In genomic region chr10:67247145-67247544, GRCm38 (mm10) we compare ENCODE assay signal across 8 mouse cellular contexts. TPM values are rescaled to one million over a fixed set of nuclear protein-coding genes. Genes with fewer than 3 reads are reported as not detected.
DNase-seq lines count a peak whose midpoint lies in the region; ATAC-seq and TF ChIP-seq lines count a peak whose summit lies in the region.

No protein-coding gene starts in this region.

- peak; percentile 19 for DNase-seq in adrenal gland, adult 2 months
- no peak for DNase-seq in adrenal gland, adult 18-20 months (ENCODE audit: low spot score in 2 of 2)
- DNase-seq in kidney, adult 9 months, result peak; percentile 56
- peak; percentile 79 for DNase-seq in MEL (ENCODE audit: low read depth, low spot score)
- peak; percentile 51 for DNase-seq in embryonic facial prominence, embryonic 10.5 days (ENCODE audit: low spot score)
- DNase-seq in lung, postnatal 14 days, result peak; percentile 46
- peak; percentile 52 for DNase-seq in thymus, postnatal 0 days (ENCODE audit: low spot score)

- no peaks in the 10 kb centered on the region for H3K27me3 ChIP-seq in kidney, embryonic 14.5 days (ENCODE audit: control insufficient read depth, insufficient read depth, low read length)
- no peaks in the 10 kb centered on the region for H3K27me3 ChIP-seq in MEL (ENCODE audit: control insufficient read depth in 1 of 2, insufficient read depth in 2 of 2, low read length in 2 of 2)
- H3K27me3 ChIP-seq in embryonic facial prominence, embryonic 10.5 days (replicated peaks; ENCODE audit: low read depth, poor library complexity, severe bottlenecking), result no peaks in the 10 kb centered on the region

- no peak overlapping the region for H3K27ac ChIP-seq in kidney, embryonic 14.5 days (ENCODE audit: low read depth, low read length)
- H3K27ac ChIP-seq in MEL (ENCODE audit: control insufficient read depth, low read depth, low read length), result no peak overlapping the region
- H3K27ac ChIP-seq in embryonic facial prominence, embryonic 10.5 days (replicated peaks), result no peak overlapping the region

- no peak overlapping the region for H3K4me2 ChIP-seq in kidney, embryonic 14.5 days (replicated peaks; ENCODE audit: low read depth, low read length)

- H3K9ac ChIP-seq in kidney, embryonic 14.5 days (ENCODE audit: low read depth, low read length), result no peak overlapping the region
- no peak overlapping the region for H3K9ac ChIP-seq in MEL (ENCODE audit: control insufficient read depth, low read depth, low read length, poor library complexity, severe bottlenecking)

- TF ChIP-seq CTCF in MEL (IDR thresholded peaks at IDR 0.05 in 2 of 3, conservative IDR thresholded peaks at IDR 0.05 in 1 of 3; ENCODE audit: control insufficient read depth in 1 of 3, insufficient read depth in 1 of 3, low read depth in 2 of 3, low read length in 3 of 3, poor library complexity in 1 of 3, severe bottlenecking in 1 of 3), result peak; percentile 69 to 95 (median 82)

- no peak for TF ChIP-seq POLR2A in MEL (IDR thresholded peaks at IDR 0.05; ENCODE audit: control insufficient read depth in 1 of 2, insufficient read depth in 1 of 2, low read depth in 1 of 2, low read length in 2 of 2, poor library complexity in 1 of 2)

- WGBS in kidney, embryonic 14.5 days, result 91% methylated on average over 4 of the region's 4 CpGs
- WGBS in embryonic facial prominence, embryonic 10.5 days, result 90% methylated on average over 4 of the region's 4 CpGs

- no peak for ATAC-seq in kidney, embryonic 14.5 days (ENCODE audit: low FRiP score, low TSS enrichment)

- H3K4me1 ChIP-seq in kidney, embryonic 14.5 days (ENCODE audit: control insufficient read depth, insufficient read depth, low read length), result no peaks in the 10 kb centered on the region
- no peaks in the 10 kb centered on the region for H3K4me1 ChIP-seq in MEL (ENCODE audit: control insufficient read depth in 1 of 2, insufficient read depth in 2 of 2, low read length in 2 of 2)
- H3K4me1 ChIP-seq in embryonic facial prominence, embryonic 10.5 days, result no peaks in the 10 kb centered on the region

- H3K4me3 ChIP-seq in kidney, embryonic 14.5 days (ENCODE audit: low read length), result no peak overlapping the region
- H3K4me3 ChIP-seq in MEL (ENCODE audit: control insufficient read depth in 1 of 2, insufficient read depth in 1 of 2, low read depth in 2 of 2, low read length in 2 of 2), result no peak overlapping the region
- H3K4me3 ChIP-seq in embryonic facial prominence, embryonic 10.5 days, result no peak overlapping the region

- no peaks in the 10 kb centered on the region for H3K9me3 ChIP-seq in kidney, embryonic 14.5 days (ENCODE audit: control insufficient read depth, low read length)
- H3K9me3 ChIP-seq in MEL (replicated peaks; ENCODE audit: insufficient read depth, low read length), result no peaks in the 10 kb centered on the region
- no peaks in the 10 kb centered on the region for H3K9me3 ChIP-seq in embryonic facial prominence, embryonic 10.5 days

- no peak for TF ChIP-seq EP300 in MEL (IDR thresholded peaks at IDR 0.05; ENCODE audit: low read depth in 1 of 2, low read length in 2 of 2)

- H3K36me3 ChIP-seq in kidney, embryonic 14.5 days (ENCODE audit: control insufficient read depth, insufficient read depth, low read length), result peaks cover 56% of the 10 kb centered on the region
- H3K36me3 ChIP-seq in MEL (ENCODE audit: control insufficient read depth in 1 of 2, insufficient read depth in 2 of 2, low read length in 2 of 2), result peaks cover 0 to 34% of the 10 kb centered on the region in 2 experiments; a peak in 2 of 4 replicates
- H3K36me3 ChIP-seq in embryonic facial prominence, embryonic 10.5 days (replicated peaks), result peaks cover 96% of the 10 kb centered on the region

- no peaks in the 10 kb centered on the region for H3K79me2 ChIP-seq in MEL (ENCODE audit: control insufficient read depth, insufficient read depth, low read length, poor library complexity)

- TF ChIP-seq RAD21 in MEL (IDR thresholded peaks at IDR 0.05; ENCODE audit: low read depth, low read length), result peak; percentile 71

TF ChIP-seq in MEL, 35 proteins besides CTCF, POLR2A, EP300 and RAD21:
- TF ChIP-seq SMC3 (IDR thresholded peaks at IDR 0.05; ENCODE audit: low read depth, low read length), result peak; percentile 82
- peak; percentile 39 for TF ChIP-seq ZC3H11A (IDR thresholded peaks at IDR 0.05; ENCODE audit: low read depth, low read length)
- TF ChIP-seq HCFC1 (IDR thresholded peaks at IDR 0.05; ENCODE audit: low read depth, low read length), result no peak

RNA-seq across cellular contexts. Expression of gene Nrbf2, which starts 38.0 kb away (rescaled TPM):
- total RNA-seq in adrenal gland, adult 2 months (2021), result 10 to 100 TPM; 18.0 to 25.7 TPM
- 21.8 and 22.6 TPM in 2 replicates for polyA plus RNA-seq in adrenal gland, adult 2 months (2012; rRNA removed)
- 10 to 100 TPM; 18.1 to 23.7 TPM for total RNA-seq in adrenal gland, adult 18-20 months (2021)
- polyA plus RNA-seq in kidney, embryonic 14.5 days (2014; fragmentation: Nextera tagmentation; extraction: Ambion mirVana), result 33.8 and 34.7 TPM in 2 replicates
- 18.5 and 19.5 TPM in 2 replicates for total RNA-seq in MEL (2012; rRNA removed)
- 10 to 100 TPM in 1 of 2 experiments, not detected in 1; 38.9 TPM for polyA plus RNA-seq in MEL (2012; ENCODE audit: insufficient read depth in 1 of 2, insufficient read length in 2 of 2, low read depth in 1 of 2, low replicate concordance in 2 of 2, missing spikeins in 1 of 2)
- polyA plus RNA-seq in embryonic facial prominence, embryonic 10.5 days (2016; fragmentation: Nextera tagmentation; extraction: Ambion mirVana), result 39.0 and 39.1 TPM in 2 replicates
- 46.5 and 47.5 TPM in 2 replicates for polyA plus RNA-seq in thymus, postnatal 0 days (2015; fragmentation: Nextera tagmentation; extraction: Ambion mirVana)

Comparison
In these comparisons a context has a peak if more than half of its experiments do, and no peak if none do; other contexts are left out.
1. DNase-seq: peak in adrenal gland, adult 2 months (single experiment), kidney, adult 9 months (single experiment), MEL (single experiment), embryonic facial prominence, embryonic 10.5 days (single experiment), lung, postnatal 14 days (single experiment) and thymus, postnatal 0 days (single experiment); none in adrenal gland, adult 18-20 months (0 of 2).